Mouse (Mus musculus) kidney, adult 2 months (tissue): Measurements from ENCODE around the gene 1520401A03Rik. TPM values are rescaled to one million over a fixed set of nuclear protein-coding genes. Genes with fewer than 3 reads are reported as not detected.

Experiments used
- DNase-seq: peaks from one replicate; pipeline ENCODE4 v3.0.0; 2021
- H3K27ac ChIP-seq: fragments of 200-500 bp; 2 replicates; pipeline ENCODE4 v1.5.1; 2012; ENCODE audit warnings: low read depth, low read length, control low read depth, inconsistent platforms; ENCODE audit not compliant: insufficient read depth
- H3K27me3 ChIP-seq: fragments of 200-500 bp; replicated peaks from 2 replicates; pipeline ENCODE4 v1.6.1; 2012; ENCODE audit warnings: mild to moderate bottlenecking, moderate library complexity, low read length, inconsistent platforms; ENCODE audit not compliant: control insufficient read depth, insufficient read depth
- H3K36me3 ChIP-seq: fragments of 200-500 bp; 2 replicates; pipeline ENCODE4 v1.6.1; 2012; ENCODE audit warnings: mild to moderate bottlenecking, moderate library complexity, low read length, inconsistent platforms; ENCODE audit not compliant: control insufficient read depth, insufficient read depth
- H3K4me1 ChIP-seq: fragments of 200-500 bp; 2 replicates; pipeline ENCODE4 v1.6.1; 2011; ENCODE audit warnings: low read length; ENCODE audit not compliant: control insufficient read depth, insufficient read depth
- H3K4me3 ChIP-seq: fragments of 200-500 bp; 2 replicates; pipeline ENCODE4 v1.5.1; 2011; ENCODE audit warnings: mild to moderate bottlenecking, low read depth, low read length, control low read depth; ENCODE audit not compliant: insufficient read depth
- CTCF ChIP-seq: fragments of 200-500 bp; conservative IDR thresholded peaks from 2 replicates; pipeline ENCODE4 v1.5.1; 2011; ENCODE audit warnings: low read depth, mild to moderate bottlenecking, control low read depth, low read length, moderate library complexity, mixed read lengths; ENCODE audit not compliant: insufficient read depth, insufficient read length
- POLR2A ChIP-seq: fragments of 200-500 bp; IDR thresholded peaks from one replicate; pipeline ENCODE4 v1.6.1; 2011; ENCODE audit warnings: low read depth, low read length, control low read depth
- WGBS: fragments of 180-500 bp; shearing (Covaris S2); methylation state at CpG from one replicate; pipeline ENCODE4 v1.1.7; 2018; 5-methylcytosine and 5-hydroxymethylcytosine counted together
- polyA plus RNA-seq: library from polyadenylated mRNA; depleted of rRNA; stranded (reverse); fragments of >200 nt; gene quantifications from 2 replicates; pipeline ENCODE4 v1.2.3, GENCODE M21; 2012

1520401A03Rik gene
- polyA plus RNA-seq, 1 experiment: not detected

- TF ChIP-seq POLR2A: no peak
- TF ChIP-seq CTCF: no peak
- Histone ChIP-seq H3K27ac (no peak overlapping the region), H3K36me3 (no peaks in the 10 kb centered on the region), H3K27me3 (no peaks in the 10 kb centered on the region), H3K4me3 (no peak overlapping the region), H3K4me1 (peaks cover 17% of the 10 kb centered on the region)
- peak; percentile 45 for DNase-seq
- 47% methylated on average over 10 of the region's 10 CpGs for WGBS
These were observed 41.5 kb downstream of the 1520401A03Rik start for GRCm38 (mm10) chr17:23681086-23681485.

- H3K4me1 ChIP-seq: peaks cover 17% of the 10 kb centered on the region
- no peak overlapping the region for H3K4me3 ChIP-seq
- 80% methylated on average over 9 of the region's 9 CpGs for WGBS
- no peak overlapping the region for H3K27ac ChIP-seq
- TF ChIP-seq POLR2A: no peak
- TF ChIP-seq CTCF: no peak
- no peak for DNase-seq
- no peaks in the 10 kb centered on the region for H3K27me3 ChIP-seq
- H3K36me3 ChIP-seq: no peaks in the 10 kb centered on the region
These were observed 42.2 kb downstream of the 1520401A03Rik start for GRCm38 (mm10) chr17:23680336-23680735.

- TF ChIP-seq CTCF: no peak
- TF ChIP-seq POLR2A: no peak
- no peak for DNase-seq
- H3K4me1 ChIP-seq: peaks cover 20% of the 10 kb centered on the region
- H3K27ac ChIP-seq: no peak within 1 kb of the TSS
- H3K27me3 ChIP-seq: no peaks in the 10 kb centered on the region
- H3K4me3 ChIP-seq: peak within 1 kb of the TSS; percentile 8; the same call in 1 of the 2 replicates
- no peaks in the 10 kb centered on the region for H3K36me3 ChIP-seq
- 7% methylated on average over 38 of the region's 38 CpGs for WGBS
These were observed 43.3 kb downstream of the 1520401A03Rik start, which contains the start of gene Cldn6 for GRCm38 (mm10) chr17:23679127-23679835. Gene Cldn6, plus strand, starts transcription at chr17:23679249.

- H3K36me3 ChIP-seq: no peaks in the 10 kb centered on the region
- H3K27me3 ChIP-seq: no peaks in the 10 kb centered on the region
- no peak for TF ChIP-seq CTCF
- TF ChIP-seq POLR2A: peak; percentile 95
- H3K4me3 ChIP-seq: peak within 1 kb of the TSS; percentile 96
- WGBS: under 1% methylated on average over 34 of the region's 34 CpGs
- peaks cover 17% of the 10 kb centered on the region for H3K4me1 ChIP-seq
- peak within 1 kb of the TSS; percentile 64 for H3K27ac ChIP-seq
- peak; percentile 93 for DNase-seq
These were observed 45.3 kb downstream of the 1520401A03Rik start, which contains the start of gene Tnfrsf12a for GRCm38 (mm10) chr17:23677236-23677679. Gene Tnfrsf12a, minus strand, starts transcription at chr17:23677468.

- no peaks in the 10 kb centered on the region for H3K36me3 ChIP-seq
- no peaks in the 10 kb centered on the region for H3K27me3 ChIP-seq
- TF ChIP-seq POLR2A: no peak
- DNase-seq: peak; percentile 49
- peak overlapping the region; percentile 64; the same call in 1 of the 2 replicates for H3K27ac ChIP-seq
- under 1% methylated on average over 37 of the region's 37 CpGs for WGBS
- H3K4me3 ChIP-seq: peak overlapping the region; percentile 96
- H3K4me1 ChIP-seq: peaks cover 13% of the 10 kb centered on the region
These were observed 46.0 kb downstream of the 1520401A03Rik start for GRCm38 (mm10) chr17:23676473-23677031.

- H3K27me3 ChIP-seq: no peaks in the 10 kb centered on the region
- 27% methylated on average over 15 of the region's 15 CpGs for WGBS
- H3K36me3 ChIP-seq: no peaks in the 10 kb centered on the region
- DNase-seq: peak; percentile 71
- H3K4me1 ChIP-seq: peaks cover 7% of the 10 kb centered on the region; the same call in 1 of the 2 replicates
- peak overlapping the region; percentile 96; the same call in 1 of the 2 replicates for H3K4me3 ChIP-seq
- no peak overlapping the region for H3K27ac ChIP-seq
- no peak for TF ChIP-seq POLR2A
These were observed 46.9 kb downstream of the 1520401A03Rik start for GRCm38 (mm10) chr17:23675564-23676281.

GRCm38 (mm10) chr17:23675127-23675526, 47.5 kb downstream of the 1520401A03Rik start:
- H3K27ac ChIP-seq: peak overlapping the region; percentile 22; the same call in 1 of the 2 replicates
- H3K4me3 ChIP-seq: no peak overlapping the region
- WGBS: 34% methylated on average over 5 of the region's 5 CpGs
- no peak for DNase-seq
- no peak for TF ChIP-seq POLR2A
- no peak for TF ChIP-seq CTCF
- no peaks in the 10 kb centered on the region for H3K27me3 ChIP-seq
- H3K4me1 ChIP-seq: peaks cover 7% of the 10 kb centered on the region; the same call in 1 of the 2 replicates
- H3K36me3 ChIP-seq: no peaks in the 10 kb centered on the region
